Mouse (Mus musculus) liver, embryonic 16.5 days (tissue): ENCODE results near the gene Prr5l. TPM values are rescaled to one million over a fixed set of nuclear protein-coding genes. Genes with fewer than 3 reads are reported as not detected.

Source experiments
- ATAC-seq: fragments of 200-750 bp; cut with Nextera tagmentation; 2 replicates; pipeline ENCODE4 v1.8.0; 2017; ENCODE audit warnings: low read depth, mild to moderate bottlenecking, moderate number of reproducible peaks, moderate library complexity
- H3K27ac ChIP-seq: fragments of 300-500 bp; sonication (generic); 2 replicates; pipeline ENCODE4 v1.5.1; 2014; ENCODE audit warnings: mild to moderate bottlenecking, low read length
- H3K27me3 ChIP-seq: fragments of 300-500 bp; sonication (generic); 2 replicates; pipeline ENCODE4 v1.6.1; 2014; ENCODE audit warnings: low read depth, low read length, mixed read lengths; ENCODE audit not compliant: control insufficient read depth, insufficient read depth
- H3K36me3 ChIP-seq: fragments of 300-500 bp; sonication (generic); 2 replicates; pipeline ENCODE4 v1.6.1; 2014; ENCODE audit warnings: mild to moderate bottlenecking; ENCODE audit not compliant: control insufficient read depth, insufficient read depth
- H3K4me1 ChIP-seq: fragments of 300-500 bp; sonication (generic); 2 replicates; pipeline ENCODE4 v1.6.1; 2014; ENCODE audit warnings: low read depth, low read length, mixed read lengths; ENCODE audit not compliant: control insufficient read depth
- H3K4me2 ChIP-seq: fragments of 300-500 bp; sonication (generic); 2 replicates; pipeline ENCODE4 v1.6.1; 2014; ENCODE audit warnings: low read depth, low read length, mixed read lengths
- H3K4me3 ChIP-seq: fragments of 300-500 bp; sonication (generic); 2 replicates; pipeline ENCODE4 v1.5.1; 2014; ENCODE audit warnings: low read depth, mild to moderate bottlenecking, low read length
- H3K9ac ChIP-seq: fragments of 300-500 bp; sonication (generic); 2 replicates; pipeline ENCODE4 v1.6.1; 2014; ENCODE audit warnings: low read depth, low read length
- H3K9me3 ChIP-seq: fragments of 300-500 bp; sonication (generic); replicated peaks from 2 replicates; pipeline ENCODE4 v1.6.1; 2016; ENCODE audit warnings: low read length; ENCODE audit not compliant: control insufficient read depth
- WGBS: fragments of 180-500 bp; shearing (Covaris S2); extraction: QIAGEN DNeasy Blood & Tissue Kit; methylation state at CpG from one replicate; pipeline ENCODE4 v1.1.7; 2014; ENCODE audit not compliant: insufficient replicate concordance; 5-methylcytosine and 5-hydroxymethylcytosine counted together
- polyA plus RNA-seq: library from polyadenylated mRNA; unstranded; fragments of >200 nt; fragmentation: Nextera tagmentation; extraction: Ambion mirVana; gene quantifications from 2 replicates; pipeline ENCODE4 v1.2.1, GENCODE M21; 2015

The Prr5l gene
- polyA plus RNA-seq, 1 experiment from 2014 or later = 5.4 TPM

- 70% methylated on average over 15 of the region's 15 CpGs for WGBS
Observed at GRCm38 (mm10) chr2:101909326-101910080, 26.7 kb upstream of the Prr5l start.

GRCm38 (mm10) chr2:101908773-101909172 lies 25.9 kb upstream of the Prr5l start:
- ATAC-seq = no peak
- no peaks in the 10 kb centered on the region for H3K4me1 ChIP-seq
- H3K27me3 ChIP-seq = no peaks in the 10 kb centered on the region
- no peak overlapping the region for H3K27ac ChIP-seq
- no peaks in the 10 kb centered on the region for H3K36me3 ChIP-seq
- H3K9me3 ChIP-seq = no peaks in the 10 kb centered on the region
- no peak overlapping the region for H3K9ac ChIP-seq
- WGBS = 43% methylated on average over 13 of the region's 13 CpGs
- no peak overlapping the region for H3K4me3 ChIP-seq
- no peak overlapping the region for H3K4me2 ChIP-seq

More at GRCm38 (mm10) chr2:101909326-101910080, 26.7 kb upstream of the Prr5l start:
- Histone ChIP-seq H3K36me3 (no peaks in the 10 kb centered on the region), H3K9ac (no peak overlapping the region), H3K27ac (no peak overlapping the region), H3K9me3 (no peaks in the 10 kb centered on the region), H3K4me1 (no peaks in the 10 kb centered on the region), H3K4me2 (no peak overlapping the region), H3K4me3 (no peak overlapping the region), H3K27me3 (no peaks in the 10 kb centered on the region)
- no peak for ATAC-seq

GRCm38 (mm10) chr2:101907386-101908022 lies 24.7 kb upstream of the Prr5l start:
- Histone ChIP-seq H3K4me3 (no peak overlapping the region), H3K27me3 (no peaks in the 10 kb centered on the region), H3K9ac (no peak overlapping the region), H3K27ac (no peak overlapping the region), H3K9me3 (no peaks in the 10 kb centered on the region), H3K4me1 (no peaks in the 10 kb centered on the region), H3K36me3 (no peaks in the 10 kb centered on the region), H3K4me2 (no peak overlapping the region)
- 69% methylated on average over 10 of the region's 10 CpGs for WGBS
- ATAC-seq = no peak

GRCm38 (mm10) chr2:101906379-101906690 lies 23.5 kb upstream of the Prr5l start:
- no peak overlapping the region for H3K27ac ChIP-seq
- peak overlapping the region; percentile 38; the same call in 1 of the 2 replicates for H3K4me2 ChIP-seq
- H3K9me3 ChIP-seq = no peaks in the 10 kb centered on the region
- ATAC-seq = no peak
- H3K27me3 ChIP-seq = no peaks in the 10 kb centered on the region
- WGBS = 44% methylated on average over 5 of the region's 5 CpGs
- no peaks in the 10 kb centered on the region for H3K36me3 ChIP-seq
- peak overlapping the region; percentile 14; the same call in 1 of the 2 replicates for H3K4me3 ChIP-seq
- H3K4me1 ChIP-seq = no peaks in the 10 kb centered on the region
- 0 out of 2 replicates have a peak overlapping the region, but pooled peaks have one; percentile 34 for H3K9ac ChIP-seq

GRCm38 (mm10) chr2:101905534-101906378 lies 22.9 kb upstream of the Prr5l start:
- 25% methylated on average over 21 of the region's 21 CpGs for WGBS
- Histone ChIP-seq H3K4me1 (no peaks in the 10 kb centered on the region), H3K36me3 (no peaks in the 10 kb centered on the region), H3K9me3 (no peaks in the 10 kb centered on the region), H3K27ac (no peak overlapping the region), H3K4me2 (peak overlapping the region; percentile 38), H3K27me3 (no peaks in the 10 kb centered on the region), H3K4me3 (peak overlapping the region; percentile 14; the same call in 1 of the 2 replicates), H3K9ac (no peak overlapping the region)
- ATAC-seq = peak; percentile 65

DNA sequence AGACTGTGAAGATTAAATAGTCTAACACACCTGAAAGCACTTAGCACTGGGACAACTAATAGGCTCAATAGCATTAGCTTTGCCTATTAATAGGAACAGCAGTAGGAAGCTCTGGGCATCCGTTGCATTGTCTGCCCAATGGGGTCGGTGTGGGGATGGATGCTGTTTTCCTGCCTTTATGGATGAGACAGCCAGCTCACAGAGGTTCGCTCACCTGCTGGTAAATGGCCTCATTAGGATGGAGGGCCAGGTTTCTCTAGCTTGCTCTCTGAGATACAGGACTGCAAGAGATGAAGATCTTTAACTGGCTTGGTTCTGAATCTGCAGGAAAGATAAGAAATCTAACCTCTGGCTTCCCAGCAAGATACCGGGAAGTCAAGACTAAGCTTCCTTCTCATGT lies 19.4 kb upstream of the Prr5l start:
- no peaks in the 10 kb centered on the region for H3K27me3 ChIP-seq
- H3K4me1 ChIP-seq = no peaks in the 10 kb centered on the region
- H3K4me3 ChIP-seq = no peak overlapping the region
- ATAC-seq = no peak
- no peak overlapping the region for H3K27ac ChIP-seq
- WGBS = 76% methylated on average over 4 of the region's 4 CpGs
- no peaks in the 10 kb centered on the region for H3K9me3 ChIP-seq
- no peak overlapping the region for H3K4me2 ChIP-seq
- no peak overlapping the region for H3K9ac ChIP-seq
- H3K36me3 ChIP-seq = no peaks in the 10 kb centered on the region

DNA sequence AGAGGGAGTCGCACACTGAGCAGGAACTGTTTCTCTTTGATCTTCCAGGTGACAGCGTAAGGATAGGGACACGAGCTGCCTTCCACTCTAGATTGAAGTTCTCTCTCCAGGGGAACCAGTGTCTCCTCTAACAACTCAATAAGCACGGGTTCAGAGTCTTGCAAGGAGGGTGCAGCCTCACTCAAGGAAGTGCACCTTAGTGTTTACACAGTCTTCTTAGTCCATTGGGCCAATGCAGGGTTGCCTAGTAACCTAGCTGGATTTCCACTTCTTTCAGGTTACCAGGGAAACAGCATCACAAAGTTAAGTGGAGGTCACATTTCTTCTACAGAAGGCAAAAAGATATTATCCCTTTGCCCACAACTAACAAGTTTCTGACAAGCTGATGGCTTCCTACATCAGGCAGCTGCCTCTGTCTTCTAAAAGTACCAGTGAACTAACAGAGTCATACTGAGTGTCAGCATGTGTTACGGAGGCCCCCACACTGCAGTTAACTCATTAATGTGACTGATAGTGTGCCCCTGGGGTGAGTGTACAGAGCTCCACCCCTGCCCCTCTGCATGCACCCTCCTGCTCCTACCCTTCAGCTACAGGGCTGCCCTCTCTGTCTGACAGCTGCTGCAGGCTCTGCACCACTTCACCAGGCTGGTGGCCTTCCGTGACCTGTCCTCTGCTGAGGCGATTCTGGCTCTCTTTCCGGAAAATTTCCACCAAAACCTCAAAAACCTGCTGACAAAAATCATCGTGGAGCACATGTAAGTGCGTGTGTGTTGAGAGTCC lies 13.8 kb upstream of the Prr5l start:
- no peak for ATAC-seq
- no peak overlapping the region for H3K4me3 ChIP-seq
- H3K27ac ChIP-seq = no peak overlapping the region
- H3K9ac ChIP-seq = no peak overlapping the region
- no peaks in the 10 kb centered on the region for H3K9me3 ChIP-seq
- H3K36me3 ChIP-seq = no peaks in the 10 kb centered on the region
- H3K4me2 ChIP-seq = no peak overlapping the region
- H3K27me3 ChIP-seq = no peaks in the 10 kb centered on the region
- H3K4me1 ChIP-seq = no peaks in the 10 kb centered on the region
- WGBS = 68% methylated on average over 10 of the region's 10 CpGs

GRCm38 (mm10) chr2:101894126-101894525 lies 11.3 kb upstream of the Prr5l start:
- WGBS = 78% methylated on average over 3 of the region's 3 CpGs
- H3K27ac ChIP-seq = no peak overlapping the region
- no peaks in the 10 kb centered on the region for H3K27me3 ChIP-seq
- no peak overlapping the region for H3K4me2 ChIP-seq
- H3K9me3 ChIP-seq = no peaks in the 10 kb centered on the region
- H3K4me1 ChIP-seq = no peaks in the 10 kb centered on the region
- ATAC-seq = no peak
- no peak overlapping the region for H3K4me3 ChIP-seq
- H3K9ac ChIP-seq = no peak overlapping the region
- no peaks in the 10 kb centered on the region for H3K36me3 ChIP-seq
